In genomic region chr12:76887941-76888340, GRCm38 (mm10) we compare ENCODE assay signal across 19 mouse cellular contexts.
"Had no signal": no experiment of that assay in that cellular context is flagged by ENCODE, and none has a peak within 500 bp of the region (broad histone marks: within the 10 kb centered on the region; RNA-seq: fewer than 3 reads in every experiment).

No protein-coding gene starts in this region.

- DNase-seq: liver, postnatal 0 days; lung, adult 2 months; lung, postnatal 14 days; lung, postnatal 36 days; right cerebral cortex, postnatal 25 days; right cerebral cortex, postnatal 4 days; thymus, adult 2 months; thymus, postnatal 25 days; thymus, postnatal 4 days had no signal

- ATAC-seq: liver, postnatal 0 days; lung, postnatal 0 days; midbrain, embryonic 13.5 days; midbrain, embryonic 15.5 days had no signal

- H3K4me3 ChIP-seq: lung, embryonic 15.5 days; megakaryocyte, embryonic 14.5 days; midbrain, embryonic 13.5 days; midbrain, embryonic 15.5 days; neural tube, embryonic 12.5 days; stomach, embryonic 15.5 days had no signal

- H3K9me3 ChIP-seq: lung, embryonic 15.5 days; megakaryocyte, embryonic 14.5 days; midbrain, embryonic 13.5 days; midbrain, embryonic 15.5 days; neural tube, embryonic 12.5 days; stomach, embryonic 15.5 days had no signal

- H3K27ac ChIP-seq: lung, embryonic 15.5 days; macrophage; midbrain, embryonic 13.5 days; midbrain, embryonic 15.5 days; neural tube, embryonic 12.5 days; stomach, embryonic 15.5 days; stomach, postnatal 0 days had no signal

- H3K27me3 ChIP-seq: lung, embryonic 15.5 days; megakaryocyte, embryonic 14.5 days; midbrain, embryonic 13.5 days; midbrain, embryonic 15.5 days; neural tube, embryonic 12.5 days; stomach, embryonic 15.5 days had no signal

- H3K9ac ChIP-seq: liver, postnatal 0 days; lung, embryonic 15.5 days; midbrain, embryonic 13.5 days; midbrain, embryonic 15.5 days; neural tube, embryonic 12.5 days; stomach, embryonic 15.5 days had no signal

- H3K4me2 ChIP-seq: lung, embryonic 15.5 days; midbrain, embryonic 11.5 days; midbrain, embryonic 13.5 days; midbrain, embryonic 15.5 days; neural tube, embryonic 12.5 days; stomach, embryonic 15.5 days had no signal

- H3K4me1 ChIP-seq: midbrain, embryonic 13.5 days; midbrain, embryonic 15.5 days; neural tube, embryonic 12.5 days; stomach, embryonic 15.5 days had no signal
